Mouse (Mus musculus): ENCODE data around the gene Ndufs2. TPM values are rescaled to one million over a fixed set of nuclear protein-coding genes. Genes with fewer than 3 reads are reported as not detected.

Ndufs2 gene
- 244 and 250 TPM in 2 replicates for polyA plus RNA-seq (2014; fragmentation: Nextera tagmentation; extraction: Ambion mirVana)

- Histone ChIP-seq H3K4me3 (ENCODE audit: low read depth, low read length) (peak within 1 kb of the TSS; percentile 35), H3K4me1 (ENCODE audit: insufficient read depth) (peaks cover 25% of the 10 kb centered on the region), H3K4me2 (peak within 1 kb of the TSS; percentile 66), H3K36me3 (ENCODE audit: insufficient read depth) (peaks cover 9% of the 10 kb centered on the region; the same call in 1 of the 2 replicates), H3K27me3 (ENCODE audit: insufficient read depth, low read length) (no peaks in the 10 kb centered on the region), H3K27ac (ENCODE audit: low read depth) (peak within 1 kb of the TSS; percentile 86), H3K9me3 (ENCODE audit: low read depth, low read length) (no peaks in the 10 kb centered on the region), H3K9ac (peak within 1 kb of the TSS; percentile 49)
- DNase-seq (peak; percentile 55), ATAC-seq (ENCODE audit: insufficient read depth) (peak; percentile 6; the same call in 1 of the 2 replicates)
- 20% methylated on average over 26 of the region's 26 CpGs for WGBS
- no peak for TF ChIP-seq CTCF (IDR thresholded peaks at IDR 0.05; ENCODE audit: low read depth)
These were observed at the start of gene Ndufs2 for GRCm38 (mm10) chr1:171250680-171251593. Gene Ndufs2 (minus strand): TSS chr1:171251388.

GRCm38 (mm10) chr1:171298226-171298625, 47.0 kb upstream of the Ndufs2 start:
- peaks cover 4% of the 10 kb centered on the region; the same call in 1 of the 2 replicates for H3K4me1 ChIP-seq (ENCODE audit: insufficient read depth)
- H3K27ac ChIP-seq (ENCODE audit: low read depth) = no peak overlapping the region
- 45% methylated on average over 3 of the region's 3 CpGs for WGBS
- no peaks in the 10 kb centered on the region for H3K9me3 ChIP-seq (ENCODE audit: low read depth, low read length)
- DNase-seq (no peak), ATAC-seq (ENCODE audit: insufficient read depth) (no peak)
- no peak for TF ChIP-seq CTCF (IDR thresholded peaks at IDR 0.05; ENCODE audit: low read depth)
- H3K27me3 ChIP-seq (ENCODE audit: insufficient read depth, low read length) = peaks cover 8% of the 10 kb centered on the region; the same call in 1 of the 2 replicates
- no peak overlapping the region for H3K4me3 ChIP-seq (ENCODE audit: low read depth, low read length)
- no peak overlapping the region for H3K9ac ChIP-seq
- H3K36me3 ChIP-seq (ENCODE audit: insufficient read depth) = no peaks in the 10 kb centered on the region
- no peak overlapping the region for H3K4me2 ChIP-seq

- peaks cover 1% of the 10 kb centered on the region for H3K36me3 ChIP-seq (ENCODE audit: insufficient read depth)
- peak overlapping the region; percentile 89 for H3K4me2 ChIP-seq
- H3K9me3 ChIP-seq (ENCODE audit: low read depth, low read length) = no peaks in the 10 kb centered on the region
- TF ChIP-seq CTCF (IDR thresholded peaks at IDR 0.05; ENCODE audit: low read depth) = no peak
- DNase-seq = no peak
- 0 out of 2 replicates have a peak, but pooled peaks have one; percentile 13 for ATAC-seq (ENCODE audit: insufficient read depth)
- peak overlapping the region; percentile 86 for H3K9ac ChIP-seq
- H3K27ac ChIP-seq (ENCODE audit: low read depth) = peak overlapping the region; percentile 98
- H3K4me1 ChIP-seq (ENCODE audit: insufficient read depth) = peaks cover 4% of the 10 kb centered on the region; the same call in 1 of the 2 replicates
- WGBS = 12% methylated on average over 3 of the region's 3 CpGs
- peaks cover 8% of the 10 kb centered on the region; the same call in 1 of the 2 replicates for H3K27me3 ChIP-seq (ENCODE audit: insufficient read depth, low read length)
- H3K4me3 ChIP-seq (ENCODE audit: low read depth, low read length) = peak overlapping the region; percentile 64
These were observed 43.8 kb upstream of the Ndufs2 start for GRCm38 (mm10) chr1:171295063-171295402.

- TF ChIP-seq CTCF (IDR thresholded peaks at IDR 0.05; ENCODE audit: low read depth) = peak; percentile 53
- Histone ChIP-seq H3K9ac (peak within 1 kb of the TSS; percentile 86), H3K36me3 (ENCODE audit: insufficient read depth) (peaks cover 7% of the 10 kb centered on the region), H3K9me3 (ENCODE audit: low read depth, low read length) (no peaks in the 10 kb centered on the region), H3K27ac (ENCODE audit: low read depth) (peak within 1 kb of the TSS; percentile 98), H3K4me3 (ENCODE audit: low read depth, low read length) (peak within 1 kb of the TSS; percentile 64), H3K4me2 (peak within 1 kb of the TSS; percentile 89), H3K4me1 (ENCODE audit: insufficient read depth) (peaks cover 4% of the 10 kb centered on the region; the same call in 1 of the 2 replicates), H3K27me3 (ENCODE audit: insufficient read depth, low read length) (peaks cover 8% of the 10 kb centered on the region; the same call in 1 of the 2 replicates)
- DNase-seq (peak; percentile 92), ATAC-seq (ENCODE audit: insufficient read depth) (peak; percentile 81)
- WGBS = under 1% methylated on average over 42 of the region's 42 CpGs
These were observed 43.3 kb upstream of the Ndufs2 start, which contains the start of gene Ufc1 for GRCm38 (mm10) chr1:171294298-171295062. Gene Ufc1 (minus strand): TSS chr1:171295024.

- H3K27me3 ChIP-seq (ENCODE audit: insufficient read depth, low read length) = peaks cover 8% of the 10 kb centered on the region; the same call in 1 of the 2 replicates
- H3K4me1 ChIP-seq (ENCODE audit: insufficient read depth) = peaks cover 4% of the 10 kb centered on the region; the same call in 1 of the 2 replicates
- TF ChIP-seq CTCF (IDR thresholded peaks at IDR 0.05; ENCODE audit: low read depth) = no peak
- peak overlapping the region; percentile 98 for H3K27ac ChIP-seq (ENCODE audit: low read depth)
- H3K4me2 ChIP-seq = peak overlapping the region; percentile 89
- ATAC-seq (ENCODE audit: insufficient read depth) (no peak), DNase-seq (peak; percentile 50)
- H3K9me3 ChIP-seq (ENCODE audit: low read depth, low read length) = no peaks in the 10 kb centered on the region
- peaks cover 13% of the 10 kb centered on the region for H3K36me3 ChIP-seq (ENCODE audit: insufficient read depth)
- H3K9ac ChIP-seq = peak overlapping the region; percentile 86
- H3K4me3 ChIP-seq (ENCODE audit: low read depth, low read length) = peak overlapping the region; percentile 64
- WGBS = 27% methylated on average over 5 of the region's 5 CpGs
These were observed 42.7 kb upstream of the Ndufs2 start for GRCm38 (mm10) chr1:171293906-171294297.

GRCm38 (mm10) chr1:171293351-171293750, 42.2 kb upstream of the Ndufs2 start:
- H3K27me3 ChIP-seq (ENCODE audit: insufficient read depth, low read length) = peaks cover 8% of the 10 kb centered on the region; the same call in 1 of the 2 replicates
- H3K4me1 ChIP-seq (ENCODE audit: insufficient read depth) = peaks cover 4% of the 10 kb centered on the region; the same call in 1 of the 2 replicates
- H3K9ac ChIP-seq = peak overlapping the region; percentile 86; the same call in 1 of the 2 replicates
- ATAC-seq (ENCODE audit: insufficient read depth) = no peak
- TF ChIP-seq CTCF (IDR thresholded peaks at IDR 0.05; ENCODE audit: low read depth) = no peak
- WGBS = 80% methylated on average over 3 of the region's 3 CpGs
- H3K4me2 ChIP-seq = peak overlapping the region; percentile 89
- no peak overlapping the region for H3K27ac ChIP-seq (ENCODE audit: low read depth)
- peak overlapping the region; percentile 64; the same call in 1 of the 2 replicates for H3K4me3 ChIP-seq (ENCODE audit: low read depth, low read length)
- peaks cover 18% of the 10 kb centered on the region for H3K36me3 ChIP-seq (ENCODE audit: insufficient read depth)
- DNase-seq = no peak
- no peaks in the 10 kb centered on the region for H3K9me3 ChIP-seq (ENCODE audit: low read depth, low read length)
